Mouse (Mus musculus) kidney, adult 2 months (tissue): ENCODE measurements around the gene Fbxo41.

Experiments used
- CTCF ChIP-seq: fragments of 200-500 bp; conservative IDR thresholded peaks from 2 replicates; pipeline ENCODE4 v1.5.1; 2011; ENCODE audit warnings: low read depth, mild to moderate bottlenecking, control low read depth, low read length, moderate library complexity, mixed read lengths; ENCODE audit not compliant: insufficient read depth, insufficient read length
- POLR2A ChIP-seq: fragments of 200-500 bp; IDR thresholded peaks from one replicate; pipeline ENCODE4 v1.6.1; 2011; ENCODE audit warnings: low read depth, low read length, control low read depth

GRCm38 (mm10) chr6:85441142-85441541 lies 61.7 kb downstream of the Fbxo41 start:
- TF ChIP-seq CTCF = no peak
- TF ChIP-seq POLR2A = no peak
